Mouse (Mus musculus) monocyte, adult 2 months (primary cell): Measurements from ENCODE around the gene Tspo2.

Source experiments
- DNase-seq, 2 experiments: peaks; one replicate each; pipeline ENCODE4 v3.0.0; 2022; ENCODE audit warnings: low spot score in 2 of 2, low read depth in 1 of 2

Tspo2 gene

GRCm38 (mm10) chr17:48418781-48419180, 32.5 kb downstream of the Tspo2 start:
- DNase-seq: no peak

GRCm38 (mm10) chr17:48418174-48418573, 33.1 kb downstream of the Tspo2 start:
- DNase-seq: peak; percentile 35 to 38

- no peak for DNase-seq
Observed at GRCm38 (mm10) chr17:48417521-48417920, 33.8 kb downstream of the Tspo2 start.

GRCm38 (mm10) chr17:48416425-48417195, 34.7 kb downstream of the Tspo2 start:
- no peak for DNase-seq

- no peak for DNase-seq
Observed at GRCm38 (mm10) chr17:48416011-48416410, 35.3 kb downstream of the Tspo2 start.

- no peak for DNase-seq
Observed at GRCm38 (mm10) chr17:48411241-48411640, 40.1 kb downstream of the Tspo2 start.

- DNase-seq: no peak
Observed at GRCm38 (mm10) chr17:48410299-48410785, 41.0 kb downstream of the Tspo2 start.

- peak; percentile 100 for DNase-seq
Observed at GRCm38 (mm10) chr17:48409380-48410298, 41.7 kb downstream of the Tspo2 start, which contains the start of the genes Nfya and Oard1. Gene Nfya, minus strand, starts transcription at chr17:48409906. Gene Oard1, plus strand, starts transcription at chr17:48410014.

GRCm38 (mm10) chr17:48408526-48409291, 42.6 kb downstream of the Tspo2 start:
- peak; percentile 74 to 77 for DNase-seq

GRCm38 (mm10) chr17:48407910-48408525, 43.3 kb downstream of the Tspo2 start:
- DNase-seq: no peak

GRCm38 (mm10) chr17:48407154-48407553, 44.2 kb downstream of the Tspo2 start:
- DNase-seq: no peak

GRCm38 (mm10) chr17:48404706-48405105, 46.6 kb downstream of the Tspo2 start:
- DNase-seq: no peak

GRCm38 (mm10) chr17:48403848-48404247, 47.5 kb downstream of the Tspo2 start:
- no peak for DNase-seq

GRCm38 (mm10) chr17:48402751-48403150, 48.6 kb downstream of the Tspo2 start:
- DNase-seq: no peak

GRCm38 (mm10) chr17:48401710-48402109, 49.6 kb downstream of the Tspo2 start:
- no peak for DNase-seq
